Mouse (Mus musculus): ENCODE measurements around the gene Olfm1. TPM values are rescaled to one million over a fixed set of nuclear protein-coding genes. Genes with fewer than 3 reads are reported as not detected.

Gene Olfm1
- 0.82 TPM for total RNA-seq (2023)

DNA sequence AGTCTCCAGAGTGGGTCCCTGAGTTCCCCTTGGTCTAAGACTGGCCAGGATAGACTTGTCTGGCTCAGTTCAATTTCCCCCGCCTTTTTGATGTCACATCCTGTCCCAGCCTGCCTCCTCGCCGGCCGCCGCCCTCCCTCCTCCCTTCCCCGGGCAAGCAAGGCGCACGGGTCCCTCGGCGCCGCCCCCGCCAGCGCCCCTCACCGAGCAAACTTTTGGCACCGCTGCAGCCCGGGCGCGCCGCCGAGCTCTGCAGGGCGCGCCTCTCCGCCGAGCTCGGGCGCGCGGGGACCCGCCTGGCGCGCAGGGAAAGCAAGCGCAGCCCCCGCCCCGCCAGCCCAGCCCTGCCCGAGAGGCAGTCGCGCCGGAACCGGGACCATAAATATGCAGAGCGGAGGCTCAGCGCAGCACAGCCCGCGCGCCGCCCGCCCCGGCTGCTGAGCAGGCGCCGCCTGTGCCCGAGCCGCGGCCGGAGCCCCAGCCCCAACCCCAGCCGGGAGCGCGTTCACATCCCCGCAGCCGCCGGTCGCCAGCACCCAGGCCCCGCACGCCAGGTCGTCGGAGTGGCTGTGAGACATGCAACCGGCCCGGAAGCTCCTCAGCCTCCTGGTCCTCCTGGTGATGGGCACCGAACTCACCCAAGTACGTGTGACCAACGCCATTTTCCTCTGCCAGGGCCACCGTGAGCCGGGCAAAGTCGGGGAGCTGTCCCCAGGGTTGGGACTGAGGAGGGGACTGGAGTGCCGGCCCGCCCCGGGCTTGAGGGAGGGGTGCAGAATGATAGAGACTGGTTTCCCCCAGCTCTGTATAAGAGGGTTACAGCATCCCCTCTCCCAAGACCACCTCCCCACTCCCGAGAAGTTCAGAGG lies at the start of gene Olfm1:
Gene Olfm1, plus strand, starts transcription at position 172 of the 869 bp plus-strand sequence.

Other genes starting within 250 kb of the Olfm1 start
- gene Fcnb, start 108.1 kb upstream of the Olfm1 start, total RNA-seq (2023), result not detected

All from CD4-positive naive resting alpha-beta T cell, adult 76 days (primary cell).